Mouse (Mus musculus): ENCODE measurements around the gene Trmt10c. TPM values are rescaled to one million over a fixed set of nuclear protein-coding genes. Genes with fewer than 3 reads are reported as not detected.

Trmt10c gene
- 64.6 TPM for polyA plus RNA-seq (2014; fragmentation: Illumina TruSeq; extraction: RNeasy Lipid Tissue Mini Kit (QIAGEN cat#74804))

DNA sequence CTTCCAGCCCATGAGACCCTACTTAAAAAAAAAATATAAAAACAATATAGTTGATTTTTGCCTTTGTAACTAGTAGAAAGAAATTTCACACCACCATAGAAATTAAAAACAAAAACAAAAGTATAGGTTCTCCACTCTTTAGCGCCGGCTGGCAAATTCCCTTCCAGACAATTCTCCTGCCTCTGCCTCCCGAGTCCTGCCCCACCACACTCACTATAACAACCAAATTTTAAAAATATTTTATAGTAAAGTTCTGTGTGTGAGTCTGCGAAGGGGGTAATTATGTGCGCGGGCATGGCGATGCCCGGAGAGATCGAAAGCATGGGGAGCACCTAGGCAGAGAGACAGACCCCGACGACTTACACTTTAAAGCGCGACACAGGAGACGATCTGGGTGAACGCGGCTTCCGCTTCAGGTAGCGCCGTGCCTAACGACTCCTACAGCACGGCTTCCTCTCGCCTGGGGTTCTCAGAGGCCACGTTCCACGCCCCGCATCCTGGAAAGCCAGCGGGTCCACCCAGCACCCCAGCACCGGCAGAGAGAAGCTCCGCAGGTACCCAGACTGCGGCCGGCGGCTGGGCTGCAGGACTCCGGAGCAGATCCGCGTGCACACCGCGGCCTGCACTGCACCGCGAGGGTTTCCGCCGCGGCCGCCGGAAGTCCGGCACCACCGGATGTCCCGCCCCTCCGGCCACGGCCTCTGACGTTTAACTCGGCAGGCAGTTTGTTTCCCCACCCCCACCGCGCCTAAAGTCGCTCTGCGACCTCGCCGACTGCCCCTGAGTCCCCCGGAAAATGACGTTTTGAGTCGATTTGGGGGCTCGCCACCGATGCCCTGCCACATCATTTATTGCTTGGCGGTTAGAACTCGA is at the start of gene Trmt10c:
TSS of gene Trmt10c (minus strand) at position 682 of the 873 bp plus-strand sequence.

DNA sequence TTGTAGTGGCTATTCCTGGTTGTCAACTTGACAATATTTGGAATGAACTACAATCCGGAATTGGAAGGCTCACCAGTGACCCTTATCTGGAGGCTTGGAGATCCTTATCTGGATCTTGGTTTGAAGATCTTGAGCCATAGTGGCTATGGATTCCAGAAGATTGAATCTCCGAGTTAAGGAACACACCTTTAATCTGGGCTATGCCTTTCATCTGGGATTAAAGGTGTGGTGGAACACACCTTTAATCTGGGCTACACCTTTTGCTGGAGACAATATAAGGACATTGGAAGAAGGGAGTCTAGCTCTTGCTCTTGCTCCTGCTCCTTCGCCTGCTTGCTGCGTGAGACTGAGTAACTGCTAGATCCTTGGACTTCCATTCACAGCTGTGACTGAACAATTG is 10.4 kb upstream of the Trmt10c start, which contains the start of gene Senp7:
TSS of gene Senp7 (plus strand) at position 301 of the 400 bp plus-strand sequence.

DNA sequence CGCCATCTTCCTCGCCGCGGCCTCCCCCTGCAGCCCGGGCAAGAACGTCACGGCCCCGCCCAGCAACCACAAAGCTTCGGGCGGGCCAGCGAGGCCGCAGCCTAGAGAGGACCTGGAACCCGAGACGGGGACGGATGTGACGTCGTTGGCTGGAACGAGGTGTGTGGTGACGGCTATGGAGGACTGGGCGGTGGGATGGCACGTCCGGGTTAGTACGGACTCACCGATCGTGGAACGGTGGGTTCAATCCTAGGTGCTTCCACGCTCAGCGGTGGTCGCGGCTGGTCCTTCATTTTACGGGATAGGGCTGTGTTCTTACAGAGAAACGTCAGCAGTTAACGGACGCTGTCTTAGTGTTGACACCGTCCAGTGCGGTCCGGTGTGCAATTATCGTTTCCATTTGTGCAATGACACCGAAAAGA is 7.9 kb downstream of the Trmt10c start, which contains the start of gene Pcnp:
TSS of gene Pcnp (minus strand) at position 79 of the 422 bp plus-strand sequence.

Other genes with a start within 250 kb of the Trmt10c start
- 6.5 TPM for gene Nfkbiz, start 198.9 kb downstream of the Trmt10c start, polyA plus RNA-seq (2014; fragmentation: Illumina TruSeq; extraction: RNeasy Lipid Tissue Mini Kit (QIAGEN cat#74804))
- gene Nxpe3, start 142.5 kb downstream of the Trmt10c start, polyA plus RNA-seq (2014; fragmentation: Illumina TruSeq; extraction: RNeasy Lipid Tissue Mini Kit (QIAGEN cat#74804)): 1.3 TPM
- gene Cep97, start 103.0 kb downstream of the Trmt10c start, polyA plus RNA-seq (2014; fragmentation: Illumina TruSeq; extraction: RNeasy Lipid Tissue Mini Kit (QIAGEN cat#74804)): 23.1 TPM
- 824 TPM for gene Rpl24, start 71.5 kb downstream of the Trmt10c start, polyA plus RNA-seq (2014; fragmentation: Illumina TruSeq; extraction: RNeasy Lipid Tissue Mini Kit (QIAGEN cat#74804))
- 36.2 TPM for gene Zbtb11, start 63.9 kb downstream of the Trmt10c start, polyA plus RNA-seq (2014; fragmentation: Illumina TruSeq; extraction: RNeasy Lipid Tissue Mini Kit (QIAGEN cat#74804))
- 398 TPM for gene Pcnp, start 8.1 kb downstream of the Trmt10c start, polyA plus RNA-seq (2014; fragmentation: Illumina TruSeq; extraction: RNeasy Lipid Tissue Mini Kit (QIAGEN cat#74804))
- 65.9 TPM for gene Senp7, start 10.5 kb upstream of the Trmt10c start, polyA plus RNA-seq (2014; fragmentation: Illumina TruSeq; extraction: RNeasy Lipid Tissue Mini Kit (QIAGEN cat#74804))
- gene Impg2, start 166.5 kb upstream of the Trmt10c start, polyA plus RNA-seq (2014; fragmentation: Illumina TruSeq; extraction: RNeasy Lipid Tissue Mini Kit (QIAGEN cat#74804)): 0.37 TPM

Data from ovary, adult 10 weeks (tissue).